Mouse (Mus musculus): ENCODE measurements around the gene Gm11084.

The Gm11084 gene

DNA sequence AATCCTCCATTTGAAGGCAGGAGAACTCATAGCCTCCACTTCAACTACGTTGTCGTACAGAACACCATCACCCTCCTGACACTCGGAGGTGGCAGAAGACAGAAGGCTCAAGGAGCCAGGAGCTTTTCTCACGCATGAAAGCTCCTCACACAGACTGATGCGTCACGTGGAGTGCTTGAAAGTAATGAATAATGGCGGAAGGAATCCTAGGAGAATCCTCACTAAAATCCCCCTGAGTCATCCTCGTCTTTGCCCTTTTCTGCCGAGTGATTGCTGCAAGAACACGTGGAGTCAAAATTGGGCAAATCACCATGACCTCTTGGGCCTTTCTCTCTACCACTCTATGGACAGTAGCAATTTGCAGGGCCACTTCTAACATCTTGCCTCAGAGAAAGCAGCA is 61.5 kb downstream of the Gm11084 start:
- no peak for DNase-seq (ENCODE audit: low spot score)

Data from urinary bladder, postnatal 25 days (tissue).